10 mouse cellular contexts compared by ENCODE assay signal in the genomic region with DNA sequence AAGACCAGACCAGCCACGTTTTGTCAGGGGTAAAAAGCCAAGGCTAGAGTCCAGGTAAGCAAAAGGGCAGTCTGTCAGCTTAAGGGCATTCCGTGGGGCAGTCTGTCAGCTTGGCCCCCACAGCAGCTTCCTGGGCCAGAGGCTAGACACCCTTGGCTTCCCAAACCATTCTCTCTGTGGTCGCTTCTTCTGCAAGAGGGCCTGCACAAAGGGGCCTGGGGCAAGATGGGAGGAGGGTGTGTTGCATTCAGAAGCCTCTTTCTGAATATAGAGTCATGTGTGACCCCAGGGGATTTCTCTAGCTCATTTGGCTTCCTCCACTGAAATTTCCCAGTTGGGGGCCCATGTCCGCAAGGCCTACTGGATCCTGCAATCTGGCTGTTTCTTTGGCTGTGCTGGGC. TPM values are rescaled to one million over a fixed set of nuclear protein-coding genes. Genes with fewer than 3 reads are reported as not detected.
A peak's percentile ranks its signal among the peaks of the same experiment; 100 is the strongest.
DNase-seq lines count a peak whose midpoint lies in the region; ATAC-seq and TF ChIP-seq lines count a peak whose summit lies in the region.
"Had no signal": no experiment of that assay in that cellular context is flagged by ENCODE, and none has a peak within 500 bp of the region (broad histone marks: within the 10 kb centered on the region; RNA-seq: fewer than 3 reads in every experiment).

No protein-coding gene starts in this region.

- no peak overlapping the region for H3K4me3 ChIP-seq in forebrain, embryonic 11.5 days (ENCODE audit: low read depth, low read length)
- no peak overlapping the region for H3K4me3 ChIP-seq in forebrain, postnatal 0 days (ENCODE audit: low read depth, low read length)
- H3K4me3 ChIP-seq in kidney, embryonic 15.5 days (replicated peaks) = no peak overlapping the region

- H3K4me1 ChIP-seq in forebrain, embryonic 11.5 days (replicated peaks; ENCODE audit: control insufficient read depth, insufficient read depth, low read length) = 0 out of 2 replicates have a peak, but pooled peaks cover 8% of the 10 kb centered on the region
- peaks cover 11% of the 10 kb centered on the region; the same call in 1 of the 2 replicates for H3K4me1 ChIP-seq in forebrain, postnatal 0 days (ENCODE audit: insufficient read depth)
- H3K4me1 ChIP-seq in kidney, embryonic 15.5 days = peaks cover 35% of the 10 kb centered on the region

- no peak for ATAC-seq in forebrain, embryonic 11.5 days (replicated peaks; ENCODE audit: low FRiP score)
- no peak for ATAC-seq in forebrain, postnatal 0 days
- no peak for ATAC-seq in kidney, embryonic 15.5 days (replicated peaks; ENCODE audit: low FRiP score)

- no peaks in the 10 kb centered on the region for H3K27me3 ChIP-seq in forebrain, embryonic 11.5 days (ENCODE audit: control insufficient read depth, insufficient read depth, low read length)
- no peaks in the 10 kb centered on the region for H3K27me3 ChIP-seq in forebrain, postnatal 0 days (ENCODE audit: insufficient read depth, low read length)
- H3K27me3 ChIP-seq in kidney, embryonic 15.5 days = no peaks in the 10 kb centered on the region

- peak; percentile 47 for DNase-seq in forebrain, embryonic 11.5 days (ENCODE audit: low spot score)
- DNase-seq in forebrain, postnatal 0 days = no peak
- DNase-seq in left cerebral cortex, postnatal 4 days = peak; percentile 39
- no peak for DNase-seq in left cerebral cortex, postnatal 36 days (ENCODE audit: low spot score in 2 of 2)
- DNase-seq in urinary bladder, adult 2 months (ENCODE audit: low spot score) = peak; percentile 17
- DNase-seq in urinary bladder, adult 18-20 months (ENCODE audit: low spot score in 2 of 2) = no peak
- DNase-seq in B cell, adult 2 months = no peak
- DNase-seq: cerebellum, adult 9-10 months; kidney, adult 18-20 months had no signal

- no peak for TF ChIP-seq CTCF in forebrain, postnatal 0 days (IDR thresholded peaks at IDR 0.05; ENCODE audit: low read depth)

- H3K36me3 ChIP-seq in forebrain, embryonic 11.5 days (ENCODE audit: control insufficient read depth, insufficient read depth, low read length) = no peaks in the 10 kb centered on the region
- H3K36me3 ChIP-seq in forebrain, postnatal 0 days (ENCODE audit: insufficient read depth) = no peaks in the 10 kb centered on the region
- no peaks in the 10 kb centered on the region for H3K36me3 ChIP-seq in kidney, embryonic 15.5 days

- H3K9me3 ChIP-seq in forebrain, embryonic 11.5 days (ENCODE audit: control insufficient read depth, low read length) = no peaks in the 10 kb centered on the region
- no peaks in the 10 kb centered on the region for H3K9me3 ChIP-seq in forebrain, postnatal 0 days (ENCODE audit: low read length)
- H3K9me3 ChIP-seq in kidney, embryonic 15.5 days (replicated peaks) = no peaks in the 10 kb centered on the region

- WGBS in forebrain, embryonic 11.5 days = 67% methylated on average over 4 of the region's 4 CpGs
- 57% methylated on average over 4 of the region's 4 CpGs for WGBS in forebrain, postnatal 0 days
- 81% methylated on average over 4 of the region's 4 CpGs for WGBS in kidney, embryonic 15.5 days

- H3K9ac ChIP-seq in forebrain, embryonic 11.5 days (ENCODE audit: low read length) = no peak overlapping the region; the same call in 1 of the 2 replicates
- H3K9ac ChIP-seq in forebrain, postnatal 0 days = no peak overlapping the region
- no peak overlapping the region for H3K9ac ChIP-seq in kidney, embryonic 15.5 days

- no peak overlapping the region for H3K4me2 ChIP-seq in forebrain, embryonic 11.5 days (ENCODE audit: low read depth, low read length, severe bottlenecking)
- H3K4me2 ChIP-seq in forebrain, postnatal 0 days (ENCODE audit: low read depth) = no peak overlapping the region
- H3K4me2 ChIP-seq in kidney, embryonic 15.5 days = no peak overlapping the region

- H3K27ac ChIP-seq in forebrain, embryonic 11.5 days (ENCODE audit: low read depth, low read length) = no peak overlapping the region
- H3K27ac ChIP-seq in forebrain, postnatal 0 days (ENCODE audit: low read depth, low read length) = no peak overlapping the region
- no peak overlapping the region for H3K27ac ChIP-seq in kidney, embryonic 15.5 days

- intact Hi-C loops in left cerebral cortex, postnatal 4 days (cut with DNase I) = no loop called here
- intact Hi-C loops in left cerebral cortex, postnatal 36 days (cut with DNase I) = loop anchor here (1.0 kb wide), 1 partner anchor 146 kb away; no protein-coding TSS in a partner anchor

RNA-seq across cellular contexts. Expression of gene Sik1, which starts 21.6 kb away (rescaled TPM):
- 15.6 and 16.7 TPM in 2 replicates for polyA plus RNA-seq in forebrain, embryonic 11.5 days (2014; fragmentation: Nextera tagmentation; extraction: Ambion mirVana)
- total RNA-seq in forebrain, postnatal 0 days (2014; rRNA removed) = 34.6 and 42.2 TPM in 2 replicates
- 18.6 and 19.4 TPM in 2 replicates for polyA plus RNA-seq in forebrain, postnatal 0 days (2015; fragmentation: Nextera tagmentation; extraction: Ambion mirVana)
- total RNA-seq in left cerebral cortex, postnatal 4 days (2021) = 10 to 100 TPM; 34.7 to 39.7 TPM
- total RNA-seq in left cerebral cortex, postnatal 36 days (2021) = 10 to 100 TPM; 17.7 to 23.7 TPM
- polyA plus RNA-seq in urinary bladder, adult 2 months (2012; rRNA removed) = 32.3 and 34.9 TPM in 2 replicates
- 17.5 and 18.5 TPM in 2 replicates for polyA plus RNA-seq in kidney, embryonic 15.5 days (2015; fragmentation: Nextera tagmentation; extraction: Ambion mirVana)

Comparison
In these comparisons a context has a peak if more than half of its experiments do, and no peak if none do; other contexts are left out.
1. DNase-seq: peak in forebrain, embryonic 11.5 days (single experiment), left cerebral cortex, postnatal 4 days (single experiment) and urinary bladder, adult 2 months (single experiment); none in forebrain, postnatal 0 days (single experiment), left cerebral cortex, postnatal 36 days (0 of 2), urinary bladder, adult 18-20 months (0 of 2) and B cell, adult 2 months (0 of 2).